Mouse (Mus musculus): Measurements from ENCODE around the gene Plb1. TPM values are rescaled to one million over a fixed set of nuclear protein-coding genes. Genes with fewer than 3 reads are reported as not detected.

The Plb1 gene
- polyA plus RNA-seq, 1 experiment from 2014 or later = 0.13 TPM

GRCm38 (mm10) chr5:32335172-32335571 lies 102.7 kb downstream of the Plb1 start:
- no peaks in the 10 kb centered on the region for H3K4me1 ChIP-seq (replicated peaks)
- no peak overlapping the region for H3K27ac ChIP-seq (replicated peaks)
- no peak overlapping the region for H3K9ac ChIP-seq
- H3K4me2 ChIP-seq = no peak overlapping the region
- H3K9me3 ChIP-seq (replicated peaks) = no peaks in the 10 kb centered on the region
- H3K27me3 ChIP-seq = no peaks in the 10 kb centered on the region
- H3K36me3 ChIP-seq (replicated peaks) = no peaks in the 10 kb centered on the region
- 28% methylated on average over 6 of the region's 6 CpGs for WGBS (ENCODE audit: insufficient replicate concordance)
- no peak overlapping the region for H3K4me3 ChIP-seq (replicated peaks)
- no peak for ATAC-seq (ENCODE audit: insufficient read depth)

DNA sequence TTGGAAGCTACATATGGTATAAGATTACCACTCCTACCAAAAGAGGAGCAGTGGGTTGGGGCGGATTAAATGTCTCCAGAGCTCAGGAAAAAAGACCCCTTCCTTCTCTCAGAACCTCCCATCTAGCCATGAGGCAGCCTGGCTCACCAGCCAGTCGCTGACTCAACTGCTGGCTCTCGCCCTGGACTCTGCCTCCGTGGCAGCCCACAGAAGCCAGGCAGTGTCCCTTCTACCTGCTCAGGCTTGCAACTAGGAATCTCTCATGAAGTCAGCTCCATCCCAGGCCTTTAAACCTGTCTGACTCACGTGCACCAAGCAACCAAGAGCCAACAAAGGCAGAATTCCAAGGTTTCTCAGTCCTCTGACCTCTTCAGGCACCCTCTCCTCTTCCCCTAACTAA lies 103.6 kb downstream of the Plb1 start:
- Histone ChIP-seq H3K9me3 (replicated peaks) (no peaks in the 10 kb centered on the region), H3K4me1 (replicated peaks) (no peaks in the 10 kb centered on the region), H3K27ac (replicated peaks) (no peak overlapping the region), H3K4me3 (replicated peaks) (no peak overlapping the region), H3K27me3 (no peaks in the 10 kb centered on the region), H3K9ac (no peak overlapping the region), H3K36me3 (replicated peaks) (no peaks in the 10 kb centered on the region), H3K4me2 (no peak overlapping the region)
- WGBS (ENCODE audit: insufficient replicate concordance) = 43% methylated on average over 5 of the region's 5 CpGs
- no peak for ATAC-seq (ENCODE audit: insufficient read depth)

GRCm38 (mm10) chr5:32337336-32337735 lies 104.8 kb downstream of the Plb1 start:
- ATAC-seq (ENCODE audit: insufficient read depth) = no peak
- Histone ChIP-seq H3K4me3 (replicated peaks) (no peak overlapping the region), H3K27ac (replicated peaks) (no peak overlapping the region), H3K9ac (no peak overlapping the region), H3K4me2 (no peak overlapping the region), H3K27me3 (no peaks in the 10 kb centered on the region), H3K36me3 (replicated peaks) (no peaks in the 10 kb centered on the region), H3K4me1 (replicated peaks) (no peaks in the 10 kb centered on the region), H3K9me3 (replicated peaks) (no peaks in the 10 kb centered on the region)
- WGBS (ENCODE audit: insufficient replicate concordance) = 37% methylated on average over 1 of the region's 1 CpGs

DNA sequence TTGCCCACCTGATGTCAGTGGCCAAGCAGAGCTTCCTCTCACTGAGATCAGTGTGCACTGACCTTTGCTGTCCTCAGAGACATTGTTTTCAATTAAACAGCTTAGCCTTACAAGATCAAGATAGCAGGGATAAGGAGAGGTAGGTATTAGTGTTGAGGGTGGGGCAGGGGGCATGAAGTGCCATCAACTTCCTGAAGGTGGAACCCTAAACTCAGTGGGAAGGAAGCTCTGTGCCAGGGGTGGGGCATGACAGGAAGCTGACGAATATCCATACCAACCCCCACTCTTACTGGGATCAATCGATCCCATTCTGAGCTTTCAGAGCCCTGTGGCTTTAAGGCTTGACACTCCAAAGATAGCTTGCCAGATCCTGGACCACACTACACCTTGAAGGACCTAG lies 105.8 kb downstream of the Plb1 start:
- no peak overlapping the region for H3K27ac ChIP-seq (replicated peaks)
- no peaks in the 10 kb centered on the region for H3K9me3 ChIP-seq (replicated peaks)
- H3K4me1 ChIP-seq (replicated peaks) = no peaks in the 10 kb centered on the region
- WGBS (ENCODE audit: insufficient replicate concordance) = 27% methylated on average over 2 of the region's 2 CpGs
- H3K4me2 ChIP-seq = no peak overlapping the region
- no peaks in the 10 kb centered on the region for H3K36me3 ChIP-seq (replicated peaks)
- H3K9ac ChIP-seq = no peak overlapping the region
- no peak overlapping the region for H3K4me3 ChIP-seq (replicated peaks)
- ATAC-seq (ENCODE audit: insufficient read depth) = no peak
- H3K27me3 ChIP-seq = no peaks in the 10 kb centered on the region

GRCm38 (mm10) chr5:32338766-32339165 lies 106.3 kb downstream of the Plb1 start:
- H3K4me3 ChIP-seq (replicated peaks) = no peak overlapping the region
- WGBS (ENCODE audit: insufficient replicate concordance) = 53% methylated on average over 3 of the region's 3 CpGs
- no peaks in the 10 kb centered on the region for H3K9me3 ChIP-seq (replicated peaks)
- no peak overlapping the region for H3K4me2 ChIP-seq
- H3K27ac ChIP-seq (replicated peaks) = no peak overlapping the region
- H3K4me1 ChIP-seq (replicated peaks) = no peaks in the 10 kb centered on the region
- no peaks in the 10 kb centered on the region for H3K36me3 ChIP-seq (replicated peaks)
- no peak overlapping the region for H3K9ac ChIP-seq
- ATAC-seq (ENCODE audit: insufficient read depth) = no peak
- no peaks in the 10 kb centered on the region for H3K27me3 ChIP-seq

GRCm38 (mm10) chr5:32340246-32340645 lies 107.7 kb downstream of the Plb1 start:
- no peak overlapping the region for H3K27ac ChIP-seq (replicated peaks)
- no peak overlapping the region for H3K4me3 ChIP-seq (replicated peaks)
- H3K4me2 ChIP-seq = no peak overlapping the region
- WGBS (ENCODE audit: insufficient replicate concordance) = 34% methylated on average over 1 of the region's 1 CpGs
- H3K36me3 ChIP-seq (replicated peaks) = no peaks in the 10 kb centered on the region
- H3K9ac ChIP-seq = no peak overlapping the region
- H3K9me3 ChIP-seq (replicated peaks) = no peaks in the 10 kb centered on the region
- ATAC-seq (ENCODE audit: insufficient read depth) = no peak
- H3K4me1 ChIP-seq (replicated peaks) = no peaks in the 10 kb centered on the region
- no peaks in the 10 kb centered on the region for H3K27me3 ChIP-seq

DNA sequence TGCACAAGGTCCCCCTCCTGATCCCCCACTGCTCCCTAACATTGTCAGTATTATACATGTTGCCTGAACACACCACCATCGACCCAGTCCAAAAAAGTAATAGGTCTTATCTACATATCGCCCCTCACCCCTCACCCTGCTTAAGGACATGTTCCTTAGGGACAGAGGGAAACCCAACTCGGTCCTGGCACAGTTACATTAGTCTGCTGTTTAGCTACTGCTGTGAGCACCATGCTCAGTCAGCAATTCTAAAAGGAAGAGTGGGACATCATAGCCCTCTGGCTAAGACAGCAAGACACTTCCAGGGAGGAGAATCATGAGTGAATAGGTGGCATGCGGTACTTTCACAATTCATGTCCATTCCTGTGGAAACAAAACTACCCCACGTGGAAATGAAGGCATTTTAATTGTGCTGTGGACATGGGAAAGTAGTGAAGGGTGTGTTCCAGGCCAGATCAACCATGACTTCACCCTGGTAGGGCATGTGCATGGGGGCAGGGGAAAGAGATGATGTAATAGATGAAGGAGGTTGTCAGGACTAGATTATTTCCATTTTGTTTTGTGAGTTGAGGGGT lies 110.3 kb downstream of the Plb1 start:
- Histone ChIP-seq H3K36me3 (replicated peaks) (no peaks in the 10 kb centered on the region), H3K9me3 (replicated peaks) (no peaks in the 10 kb centered on the region), H3K27ac (replicated peaks) (no peak overlapping the region), H3K9ac (no peak overlapping the region), H3K4me2 (no peak overlapping the region), H3K4me3 (replicated peaks) (no peak overlapping the region), H3K27me3 (no peaks in the 10 kb centered on the region), H3K4me1 (replicated peaks) (no peaks in the 10 kb centered on the region)
- 46% methylated on average over 5 of the region's 5 CpGs for WGBS (ENCODE audit: insufficient replicate concordance)
- no peak for ATAC-seq (ENCODE audit: insufficient read depth)

GRCm38 (mm10) chr5:32346025-32346912 lies 113.8 kb downstream of the Plb1 start:
- no peak overlapping the region for H3K4me3 ChIP-seq (replicated peaks)
- ATAC-seq (ENCODE audit: insufficient read depth) = peak; percentile 69
- H3K36me3 ChIP-seq (replicated peaks) = no peaks in the 10 kb centered on the region
- no peaks in the 10 kb centered on the region for H3K27me3 ChIP-seq
- H3K4me2 ChIP-seq = no peak overlapping the region
- H3K9ac ChIP-seq = no peak overlapping the region
- no peaks in the 10 kb centered on the region for H3K9me3 ChIP-seq (replicated peaks)
- no peak overlapping the region for H3K27ac ChIP-seq (replicated peaks)
- WGBS (ENCODE audit: insufficient replicate concordance) = 47% methylated on average over 10 of the region's 10 CpGs
- peaks cover 3% of the 10 kb centered on the region; the same call in 1 of the 2 replicates for H3K4me1 ChIP-seq (replicated peaks)

DNA sequence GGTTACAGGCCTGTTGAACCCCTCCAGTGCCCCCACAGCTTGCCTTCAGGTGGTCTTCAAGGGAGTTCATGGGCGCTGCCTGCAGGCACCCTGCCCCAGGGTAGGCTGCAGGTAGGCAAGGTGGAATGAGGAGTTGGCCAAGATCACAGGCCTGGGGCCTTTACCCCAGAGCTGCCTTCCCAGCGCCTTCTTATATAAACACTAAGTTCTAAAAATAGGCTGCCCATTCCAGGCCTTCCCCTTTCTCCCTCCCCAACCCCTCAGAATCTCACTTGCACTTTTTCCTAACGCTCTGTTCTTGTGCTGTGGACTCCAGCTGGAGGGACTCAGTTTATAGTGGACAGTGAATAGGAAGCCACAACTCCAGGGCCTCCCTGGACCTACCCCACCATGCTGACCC lies 117.2 kb downstream of the Plb1 start:
- Histone ChIP-seq H3K4me2 (no peak overlapping the region), H3K27me3 (no peaks in the 10 kb centered on the region), H3K9me3 (replicated peaks) (no peaks in the 10 kb centered on the region), H3K27ac (replicated peaks) (no peak overlapping the region), H3K4me3 (replicated peaks) (no peak overlapping the region), H3K36me3 (replicated peaks) (no peaks in the 10 kb centered on the region), H3K9ac (no peak overlapping the region), H3K4me1 (replicated peaks) (peaks cover 3% of the 10 kb centered on the region; the same call in 1 of the 2 replicates)
- WGBS (ENCODE audit: insufficient replicate concordance) = 37% methylated on average over 3 of the region's 3 CpGs
- no peak for ATAC-seq (ENCODE audit: insufficient read depth)

- no peak overlapping the region for H3K4me2 ChIP-seq
- H3K9ac ChIP-seq = no peak overlapping the region
- no peak for ATAC-seq (ENCODE audit: insufficient read depth)
- peaks cover 3% of the 10 kb centered on the region; the same call in 1 of the 2 replicates for H3K4me1 ChIP-seq (replicated peaks)
- no peaks in the 10 kb centered on the region for H3K36me3 ChIP-seq (replicated peaks)
- no peaks in the 10 kb centered on the region for H3K9me3 ChIP-seq (replicated peaks)
- H3K27me3 ChIP-seq = no peaks in the 10 kb centered on the region
- H3K4me3 ChIP-seq (replicated peaks) = no peak overlapping the region
- H3K27ac ChIP-seq (replicated peaks) = no peak overlapping the region
- WGBS (ENCODE audit: insufficient replicate concordance) = 50% methylated on average over 3 of the region's 3 CpGs
These were observed 118.2 kb downstream of the Plb1 start for GRCm38 (mm10) chr5:32350551-32351256.

DNA sequence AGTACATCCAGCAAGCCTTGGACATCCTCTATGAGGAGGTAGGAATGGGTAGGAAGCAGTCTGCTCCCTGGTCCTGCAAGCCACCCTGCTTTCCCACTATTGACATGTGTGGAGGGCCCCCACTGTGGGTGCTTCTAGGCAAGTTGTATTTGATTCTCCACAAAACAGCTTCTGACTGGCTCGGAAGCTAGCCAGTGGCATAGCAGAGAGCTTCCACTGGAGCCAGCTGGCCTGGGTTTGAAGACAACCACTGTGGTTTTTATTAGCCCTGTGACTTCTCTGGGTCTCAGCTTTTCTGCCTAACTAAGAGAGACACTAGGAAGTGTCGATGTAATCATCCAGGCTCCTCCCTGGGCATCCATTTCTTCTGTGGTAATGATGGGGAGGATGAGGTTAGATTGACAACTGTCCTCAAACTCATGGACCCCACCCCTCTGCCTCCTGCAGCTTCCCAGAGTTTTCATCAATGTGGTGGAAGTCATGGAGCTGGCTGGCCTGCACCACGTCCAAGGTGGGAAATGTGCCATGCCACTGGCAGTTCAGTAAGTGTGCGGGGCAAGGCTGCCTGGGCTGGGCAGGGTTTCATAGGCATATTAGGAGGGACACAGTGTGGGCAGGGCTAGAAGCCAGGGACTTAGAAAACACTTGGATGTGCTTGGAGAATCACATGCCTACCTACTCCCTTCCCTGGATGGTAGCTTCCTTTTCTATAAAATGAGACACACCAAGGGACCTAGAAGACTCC lies 119.4 kb downstream of the Plb1 start:
- ATAC-seq (ENCODE audit: insufficient read depth) = no peak

More for the DNA sequence above, 119.4 kb downstream of the Plb1 start:
- Histone ChIP-seq H3K4me3 (replicated peaks) (no peak overlapping the region), H3K36me3 (replicated peaks) (no peaks in the 10 kb centered on the region), H3K27me3 (no peaks in the 10 kb centered on the region), H3K4me1 (replicated peaks) (peaks cover 3% of the 10 kb centered on the region; the same call in 1 of the 2 replicates), H3K9ac (no peak overlapping the region), H3K4me2 (no peak overlapping the region), H3K9me3 (replicated peaks) (no peaks in the 10 kb centered on the region), H3K27ac (replicated peaks) (no peak overlapping the region)
- 58% methylated on average over 4 of the region's 4 CpGs for WGBS (ENCODE audit: insufficient replicate concordance)

Data from liver, embryonic 15.5 days (tissue).